Mouse (Mus musculus) thymus, postnatal 10 days (tissue): ENCODE results near the gene Ptgfr.

Source experiments
- DNase-seq, 2 experiments: peaks; one replicate each; pipeline ENCODE4 v3.0.0; 2021; ENCODE audit warnings: low spot score in 2 of 2

Ptgfr gene

DNA sequence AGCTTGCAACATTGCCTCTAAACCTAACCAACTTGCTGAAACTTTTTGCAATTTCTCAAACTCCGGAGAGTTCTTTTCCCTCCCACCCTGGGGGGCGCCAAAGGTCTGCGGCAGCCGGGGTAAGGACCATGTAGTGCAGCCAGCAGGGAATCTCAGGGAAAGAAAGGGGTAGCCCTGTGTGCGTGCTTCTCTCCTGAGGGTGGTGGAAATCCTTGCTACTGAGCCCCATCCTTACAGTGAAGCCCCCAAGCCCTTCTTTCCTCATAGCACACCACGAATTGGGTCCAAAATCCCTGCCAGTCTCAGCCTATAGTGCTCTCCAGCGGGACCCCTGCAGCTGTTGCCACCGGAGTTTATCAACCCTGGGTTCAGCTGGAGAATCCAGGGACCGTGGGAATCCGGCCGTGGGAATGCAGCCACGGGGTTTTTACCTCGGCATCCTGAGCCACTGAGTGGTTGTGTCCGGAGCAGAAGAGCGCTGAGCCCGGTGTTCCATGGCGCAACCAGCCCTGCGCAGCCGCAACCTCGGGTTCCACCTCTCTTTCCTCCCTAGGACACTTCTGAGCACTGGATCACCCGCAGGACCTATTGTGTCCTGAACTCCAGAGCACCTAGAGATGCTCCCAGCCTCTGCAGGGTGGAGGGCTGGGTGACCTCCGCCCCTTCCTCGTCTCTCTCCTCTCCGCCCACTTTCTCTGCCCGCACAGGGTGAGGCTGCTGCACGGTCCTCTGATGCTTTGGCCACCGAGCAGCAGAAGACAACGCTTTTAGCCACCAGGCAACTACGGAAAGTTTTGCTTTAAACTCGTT is at the start of gene Ptgfr:
Gene Ptgfr (minus strand): TSS at position 760 of the 810 bp plus-strand sequence.
- no peak for DNase-seq

DNA sequence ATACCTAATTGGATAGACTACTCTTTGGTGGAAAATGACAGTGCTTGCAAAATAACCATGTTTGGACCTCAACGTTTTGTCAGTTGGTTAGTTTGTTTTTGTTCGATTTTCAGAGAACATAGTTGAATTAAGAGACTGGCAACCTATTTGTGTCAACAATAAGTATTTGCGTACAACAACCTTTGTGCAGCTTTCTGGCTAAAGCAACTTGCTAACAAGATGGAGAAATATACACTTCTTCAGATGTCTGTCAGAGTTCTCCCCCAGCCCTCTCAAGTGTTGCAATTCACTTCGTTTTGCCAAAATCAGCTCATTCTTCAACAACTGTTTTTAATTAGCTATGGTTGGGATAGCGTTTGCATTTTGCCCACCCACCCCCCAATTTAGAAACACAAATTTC is 46.5 kb upstream of the Ptgfr start:
- DNase-seq, result no peak

DNA sequence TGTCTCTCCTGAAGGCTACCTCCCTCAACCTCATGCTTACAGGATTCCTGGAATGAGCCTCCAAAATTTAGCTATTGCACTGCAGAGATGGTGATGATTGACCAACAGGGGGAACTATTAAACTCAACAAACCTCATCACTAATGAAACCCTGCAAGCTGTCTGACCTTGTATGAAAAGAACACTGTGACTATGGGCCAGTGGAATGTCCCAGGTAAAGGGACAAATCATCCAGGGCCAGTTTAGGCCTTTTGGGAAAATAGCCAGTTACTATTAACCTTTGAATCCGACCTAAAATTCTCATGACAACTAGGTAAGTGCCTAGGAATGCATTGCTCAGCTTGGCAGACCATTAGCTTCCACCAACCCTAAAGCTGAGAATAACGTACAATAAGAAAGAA is 42.6 kb upstream of the Ptgfr start:
- no peak for DNase-seq

DNA sequence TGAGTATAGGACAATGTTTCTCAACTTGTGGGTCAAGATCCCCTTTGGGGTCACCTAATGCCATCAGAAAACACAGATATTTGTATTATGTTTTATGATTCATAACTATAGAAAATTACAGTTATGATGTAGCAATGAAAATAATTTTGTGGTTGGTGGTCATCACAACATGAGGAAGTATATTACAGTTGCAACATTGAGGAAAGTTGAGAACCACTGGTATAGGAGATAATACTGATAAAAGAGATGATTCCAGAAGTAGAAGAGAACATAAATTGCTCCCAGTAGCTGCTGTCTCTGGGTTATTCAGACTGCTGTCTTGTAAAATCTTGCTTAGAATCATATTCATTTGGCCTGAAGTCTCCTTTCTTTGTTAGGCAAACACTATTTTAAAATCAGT is 31.5 kb upstream of the Ptgfr start:
- no peak for DNase-seq

DNA sequence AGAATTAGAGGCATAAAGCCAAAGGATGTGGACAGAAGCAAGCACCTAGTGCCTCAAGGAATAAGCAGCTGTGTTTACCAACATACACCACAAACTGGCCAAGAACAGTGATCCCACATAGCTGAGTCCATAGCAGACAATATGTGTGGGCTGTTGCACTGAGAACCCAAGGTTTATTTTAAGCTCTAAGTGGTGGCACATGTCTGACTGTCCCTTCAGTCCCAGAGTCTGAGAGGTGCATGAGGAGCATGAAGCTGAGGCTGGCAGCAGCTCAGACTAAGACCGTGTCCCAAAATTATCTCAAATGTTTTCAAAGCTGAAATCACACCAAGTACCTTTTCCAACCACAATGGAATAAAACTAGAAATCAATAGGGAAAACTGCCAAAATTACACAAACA is 13.9 kb upstream of the Ptgfr start:
- DNase-seq, result no peak

DNA sequence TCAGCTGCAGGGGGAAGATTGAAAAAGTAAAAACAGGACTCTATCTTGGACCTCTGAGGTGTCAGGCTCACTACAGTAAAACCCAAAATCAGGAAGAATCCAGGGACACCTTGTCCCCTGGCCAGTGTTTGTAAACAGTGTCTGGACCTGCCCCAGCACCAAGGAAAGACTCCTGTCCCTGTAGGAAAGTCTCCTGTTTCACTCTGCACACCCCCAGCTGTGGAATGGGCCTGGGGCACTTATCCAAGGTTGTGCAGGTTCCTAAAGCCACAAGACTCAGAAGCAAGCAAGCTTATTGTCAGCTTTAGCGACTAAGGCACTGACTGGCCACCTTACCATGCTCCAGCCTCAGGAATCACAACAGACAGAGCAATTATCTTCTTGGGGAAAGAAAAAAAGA is 13.2 kb upstream of the Ptgfr start:
- DNase-seq, result no peak

DNA sequence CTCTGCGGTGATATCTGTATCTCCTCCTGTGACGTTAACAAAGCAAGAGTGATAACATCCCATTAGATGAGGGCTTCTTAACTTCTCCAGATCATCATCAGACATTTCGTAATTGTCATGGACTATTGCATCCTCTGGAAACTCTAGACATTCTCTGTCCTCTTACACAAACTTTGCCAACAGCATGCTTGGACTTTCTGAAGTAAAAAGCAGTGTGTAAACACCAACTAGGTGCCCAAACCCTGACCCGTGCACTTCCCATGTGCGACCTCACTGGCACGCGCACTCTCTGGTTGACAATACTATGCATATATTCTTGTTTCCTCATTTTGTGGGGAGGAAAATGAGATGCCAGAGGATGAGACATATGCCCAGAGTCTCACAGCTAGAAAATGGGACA is 8.9 kb upstream of the Ptgfr start:
- no peak for DNase-seq

DNA sequence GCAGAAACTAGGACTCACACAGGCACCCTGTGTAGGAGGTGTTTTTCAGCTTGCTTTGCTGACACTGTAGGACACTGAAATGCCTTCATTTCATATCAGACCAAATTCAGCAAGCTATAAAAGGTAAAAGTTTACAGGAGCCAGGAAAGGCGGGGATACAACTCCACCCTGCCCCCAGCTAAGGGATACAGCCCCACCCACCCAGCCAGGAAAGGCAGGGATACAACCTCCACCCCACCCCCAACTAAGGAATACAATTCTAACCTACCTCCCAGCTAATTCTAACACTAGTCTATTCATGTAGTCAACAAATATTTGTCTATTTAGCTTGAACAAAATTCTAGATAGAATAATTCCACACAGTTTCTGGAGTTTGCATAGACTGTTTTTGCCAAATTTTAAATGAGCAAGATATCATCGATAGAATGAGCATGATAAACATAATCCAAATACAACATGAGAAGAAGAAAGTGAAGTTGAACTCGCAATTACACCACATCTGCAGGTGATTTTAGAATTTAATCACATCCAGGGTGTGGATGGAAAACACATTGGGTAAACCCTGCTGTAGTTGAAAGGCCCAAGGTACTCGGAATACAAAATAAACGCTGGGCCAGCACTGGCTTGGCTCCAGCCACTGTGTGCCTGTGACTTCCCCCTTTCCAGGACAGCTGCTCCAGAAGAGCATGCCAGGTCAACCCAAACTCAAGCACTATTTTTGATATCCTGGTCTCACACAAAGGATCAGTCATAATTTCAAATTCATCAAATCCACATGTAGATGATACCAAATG is 7.1 kb upstream of the Ptgfr start:
- DNase-seq, result no peak

DNA sequence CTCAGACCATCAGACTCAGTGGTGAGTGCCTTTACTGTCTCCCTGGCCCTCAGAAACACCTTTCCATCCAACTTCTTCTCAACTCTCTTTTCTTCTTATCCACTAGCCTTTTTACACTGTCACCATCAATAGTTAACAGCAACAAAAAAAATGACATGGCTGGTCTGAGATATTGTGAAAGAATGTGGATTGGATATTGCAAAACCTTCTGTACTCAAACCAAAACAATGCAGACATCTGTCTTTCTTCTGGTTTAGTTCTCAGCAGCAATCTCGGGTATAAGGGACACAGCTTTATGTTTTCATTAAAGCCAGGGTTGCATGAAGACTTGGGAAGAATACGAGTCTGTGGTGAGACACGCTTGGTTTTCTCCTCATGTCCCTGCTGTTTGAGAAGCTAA is 3.3 kb upstream of the Ptgfr start:
- DNase-seq, result no peak

DNA sequence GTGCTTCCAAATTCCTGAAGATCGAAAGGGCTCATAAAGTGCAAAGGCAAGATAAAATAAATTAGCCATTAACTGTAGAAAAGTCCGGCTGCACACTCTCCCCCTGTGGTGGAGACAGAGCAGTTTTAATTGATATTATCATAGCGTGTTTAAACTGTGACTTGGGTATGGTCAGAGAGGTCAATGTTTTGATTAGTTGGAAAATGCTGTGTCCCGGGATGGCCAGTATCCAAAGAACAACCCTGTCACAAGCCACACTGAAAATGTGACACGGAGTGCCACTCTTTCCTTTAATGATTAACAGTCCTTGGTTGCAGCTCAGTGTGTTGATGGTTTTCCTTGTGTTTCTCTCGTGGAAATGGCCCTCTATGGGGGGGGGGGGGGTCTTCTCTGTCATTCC is 942 bp upstream of the Ptgfr start:
- DNase-seq, result no peak

DNA sequence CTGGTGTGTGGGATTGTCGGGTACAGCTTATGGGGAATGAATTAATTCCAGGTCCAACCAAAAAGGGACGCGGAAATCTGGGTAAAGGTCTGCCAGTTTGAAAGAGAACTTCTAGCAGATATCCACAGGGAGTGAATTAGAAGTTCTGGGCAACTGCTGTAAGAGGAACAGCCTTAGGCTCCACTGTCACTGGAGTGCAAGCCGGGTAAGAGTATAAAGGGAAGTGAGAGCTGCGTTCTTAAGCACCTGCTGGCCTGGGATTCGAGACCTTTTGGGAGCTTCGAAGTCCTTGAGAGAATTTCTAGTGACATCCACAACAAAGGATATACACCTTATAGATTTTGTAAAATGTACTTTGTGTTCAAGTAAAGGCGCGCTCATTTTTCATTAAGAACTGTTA is 319 bp upstream of the Ptgfr start:
- DNase-seq, result no peak

DNA sequence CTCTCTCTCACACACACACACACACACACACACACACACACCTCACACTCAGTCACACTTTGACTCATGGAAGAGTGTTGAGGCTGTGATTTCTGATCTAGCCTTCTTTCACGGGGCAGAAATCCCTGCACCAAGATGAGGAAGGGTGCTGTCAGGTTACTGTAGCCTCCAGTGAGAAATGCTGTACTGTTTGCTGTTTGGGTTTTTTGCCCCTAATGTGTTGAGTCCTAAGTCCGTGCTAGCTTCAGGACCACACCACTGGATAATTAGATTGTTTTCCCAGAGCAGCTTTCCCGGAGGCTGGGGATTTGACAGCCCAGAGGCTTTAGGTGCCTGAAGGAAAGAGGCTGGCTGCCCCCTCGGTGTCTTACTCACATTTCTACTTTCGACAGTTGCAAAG is 979 bp downstream of the Ptgfr start:
- DNase-seq, result no peak

DNA sequence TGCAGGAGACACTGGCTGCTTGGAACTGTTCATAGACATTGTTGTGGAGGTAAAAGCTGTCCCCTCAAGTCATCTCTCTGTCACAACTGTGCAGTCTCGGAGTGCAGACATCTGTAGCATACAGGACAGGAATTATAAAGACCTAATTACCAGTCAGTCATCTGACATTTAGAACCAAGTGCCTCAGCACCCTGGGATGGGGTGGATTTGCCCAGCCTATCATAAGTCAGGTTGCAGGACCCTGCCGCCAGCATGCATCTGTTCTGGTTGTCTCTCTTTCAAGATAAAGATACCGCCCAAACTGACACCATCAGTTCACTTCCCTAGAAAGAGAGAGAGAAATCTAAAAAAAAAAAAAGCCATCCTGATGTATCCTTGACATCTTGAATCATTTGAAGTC is 1.6 kb downstream of the Ptgfr start:
- DNase-seq, result no peak

DNA sequence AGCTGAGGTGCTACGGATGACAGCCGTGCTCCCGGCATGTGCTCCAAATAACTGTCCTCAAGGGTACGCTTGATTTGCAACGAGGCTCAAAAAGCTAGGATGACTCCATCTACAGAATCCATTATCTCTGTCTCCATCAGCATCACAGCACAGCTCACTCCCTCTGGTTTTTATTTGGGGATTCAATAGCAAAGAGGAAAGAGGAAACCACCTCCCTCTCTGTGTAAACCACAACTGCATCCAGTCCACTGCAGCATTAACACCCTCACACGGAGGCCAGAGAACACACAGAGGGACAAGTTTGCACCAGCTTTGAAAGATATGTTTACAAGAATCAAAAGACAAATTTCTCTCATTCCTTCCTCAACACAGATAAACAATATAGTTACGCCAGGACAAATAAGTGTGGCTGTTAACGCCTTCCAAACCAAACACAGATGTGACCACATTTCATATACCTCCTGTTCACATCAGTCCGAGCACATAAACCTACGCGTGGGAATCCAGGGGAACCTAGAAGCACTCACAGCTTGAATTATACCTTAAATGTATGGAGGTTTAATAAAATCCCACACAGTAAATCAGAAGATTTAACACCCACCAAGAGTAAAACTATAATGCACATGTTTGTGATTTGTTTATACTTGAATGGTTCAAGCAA is 9.3 kb downstream of the Ptgfr start:
- no peak for DNase-seq

DNA sequence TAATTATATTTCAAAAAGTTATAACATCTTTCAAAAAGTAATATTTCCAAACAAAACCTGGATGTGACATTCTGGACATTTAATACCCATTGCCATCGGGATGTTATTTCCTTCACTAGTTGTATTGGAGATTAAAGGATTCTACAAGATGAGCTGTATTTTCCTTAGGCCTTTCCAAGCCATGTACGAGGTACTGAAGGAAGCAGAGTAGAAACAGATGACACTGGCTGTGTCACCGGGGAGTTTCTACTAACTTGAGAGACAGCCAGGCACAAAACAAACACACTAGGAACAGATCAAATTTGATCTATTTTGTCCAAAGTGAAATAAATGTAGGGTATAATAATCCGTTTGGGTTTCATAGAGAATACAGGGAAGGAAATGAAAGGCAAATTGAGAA is 17.6 kb downstream of the Ptgfr start:
- no peak for DNase-seq

DNA sequence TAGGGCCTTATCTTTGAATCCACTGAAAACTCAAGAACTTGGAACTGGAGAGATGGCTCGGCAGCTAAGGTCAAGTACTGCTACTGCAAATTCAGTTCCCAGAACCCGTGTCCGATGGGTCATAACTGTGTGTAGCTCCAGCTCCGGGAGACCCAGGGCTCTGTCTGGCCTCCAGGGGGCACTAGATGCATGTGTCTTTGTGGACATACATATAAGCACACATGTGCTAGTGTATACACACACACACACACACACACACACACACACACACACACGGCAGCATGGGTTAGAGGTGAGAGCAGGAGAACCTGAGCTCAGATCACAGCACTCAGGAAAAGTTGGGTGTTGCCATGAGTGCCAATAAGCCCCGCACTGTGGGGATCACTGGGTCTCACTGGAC is 19.2 kb downstream of the Ptgfr start:
- DNase-seq, result no peak

DNA sequence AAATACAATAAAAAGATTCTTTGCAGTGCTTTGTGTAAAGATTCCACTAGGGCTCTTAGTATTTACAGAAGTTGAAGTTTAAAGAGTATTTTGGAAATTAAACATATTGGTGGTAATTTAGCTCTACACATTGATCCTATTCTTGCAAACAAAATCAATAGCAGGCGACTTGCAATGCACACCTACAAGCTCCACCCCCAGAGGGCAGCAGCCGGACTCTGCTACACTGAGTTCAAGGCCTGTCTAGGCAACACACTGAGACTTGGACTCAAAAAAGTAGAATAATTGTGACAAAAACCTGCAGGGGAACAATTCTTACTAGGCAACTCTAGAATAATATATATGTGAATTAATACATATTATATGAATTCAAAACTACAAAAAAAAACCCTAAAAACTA is 28.8 kb downstream of the Ptgfr start:
- no peak for DNase-seq

DNA sequence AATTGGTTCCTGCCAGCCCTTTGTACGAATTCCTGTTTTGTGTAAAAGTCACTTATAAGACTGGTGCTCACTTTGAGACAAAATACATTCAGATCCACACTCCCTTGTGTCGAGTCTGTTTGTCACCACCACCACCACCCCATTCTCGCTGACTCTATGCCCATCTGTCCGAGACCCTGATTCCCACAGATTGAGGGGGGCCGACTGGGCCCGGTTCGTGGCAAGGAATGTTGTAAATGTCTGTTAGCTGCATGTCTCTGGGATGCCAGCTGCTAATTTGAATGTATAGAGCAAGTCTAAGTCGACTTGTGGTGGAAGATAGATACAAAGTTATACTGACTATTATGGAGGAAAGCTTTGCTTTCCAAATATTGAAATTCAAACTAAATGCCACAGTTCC is 48.8 kb downstream of the Ptgfr start:
- DNase-seq, result no peak

DNA sequence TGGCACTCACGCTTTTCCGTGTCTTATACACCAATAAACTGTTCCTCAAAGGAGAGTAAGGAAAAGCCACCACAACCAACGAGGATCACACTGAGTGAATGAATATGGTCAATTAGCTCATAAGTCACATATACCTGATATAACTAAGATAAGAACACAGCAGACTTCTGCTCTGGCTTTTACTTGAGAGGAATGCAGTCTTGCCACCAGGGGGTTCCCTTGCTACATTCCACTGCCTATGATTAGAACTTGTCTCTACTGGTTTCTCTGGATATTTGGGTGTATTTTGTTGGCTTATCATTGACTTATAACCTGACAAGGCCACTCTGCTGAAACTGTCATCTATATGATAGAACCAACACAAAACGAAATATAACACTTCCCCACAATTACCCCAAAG is 62.3 kb downstream of the Ptgfr start:
- DNase-seq, result no peak

DNA sequence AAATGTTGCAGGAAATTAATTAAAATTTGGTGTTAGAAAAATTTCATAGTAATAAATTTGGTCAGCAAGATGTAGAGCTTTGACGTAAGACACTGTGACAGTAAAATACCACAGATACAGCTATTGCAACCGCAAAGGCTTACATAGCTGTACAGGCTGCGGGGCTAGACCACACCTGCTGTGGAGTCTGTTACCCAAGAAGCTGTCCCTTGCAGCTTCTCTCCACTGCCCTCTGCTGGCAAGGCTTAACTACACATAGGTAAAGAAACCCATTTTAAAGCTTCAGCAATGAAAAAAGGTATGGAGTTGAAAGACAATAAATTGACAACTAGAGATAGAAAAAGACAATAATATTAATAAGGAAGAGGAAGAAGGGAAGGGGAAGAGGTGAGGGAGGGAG is 66.4 kb downstream of the Ptgfr start:
- peak in 1 of 2 experiments; percentile 33 for DNase-seq

DNA sequence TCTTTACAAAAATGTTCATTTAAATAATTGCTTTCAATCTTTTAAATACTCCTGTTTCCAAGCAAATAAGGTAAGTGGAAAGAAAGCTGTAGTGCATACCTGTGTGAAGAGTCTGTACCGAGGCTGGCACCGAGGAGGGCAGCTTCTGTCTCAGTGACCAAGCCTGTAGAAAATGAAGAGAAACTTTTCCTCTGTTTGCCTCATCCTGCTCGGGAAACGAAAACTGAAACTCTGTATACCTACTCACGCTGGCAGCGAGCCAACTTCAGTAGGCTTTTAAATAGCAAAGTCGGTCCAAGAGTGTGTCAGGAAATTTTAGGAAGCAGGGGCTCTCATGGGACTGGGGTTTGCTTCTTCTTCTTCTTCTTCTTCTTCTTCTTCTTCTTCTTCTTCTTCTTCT is 87.7 kb downstream of the Ptgfr start, which contains the start of gene Ifi44:
Gene Ifi44 (minus strand): TSS at position 224 of the 400 bp plus-strand sequence.
- DNase-seq, result no peak

DNA sequence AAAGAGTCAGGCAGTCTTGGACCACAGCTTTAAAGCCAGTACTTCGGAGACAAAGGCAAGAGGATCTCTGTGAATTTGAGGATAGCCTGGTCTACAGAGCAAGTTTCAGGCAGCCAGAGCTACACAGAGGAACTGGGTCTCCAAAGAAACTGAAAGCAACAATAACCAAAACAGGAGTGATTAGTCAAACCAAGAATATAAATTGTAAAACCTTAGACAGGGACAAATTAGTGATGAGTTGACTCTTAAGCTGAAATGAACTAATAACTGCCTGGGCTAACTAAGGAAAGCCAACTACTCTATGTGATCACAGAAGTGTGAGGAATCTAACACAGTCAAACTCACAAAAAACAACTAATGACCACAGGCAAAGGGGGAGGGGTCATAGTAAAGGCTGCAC is 88.9 kb downstream of the Ptgfr start:
- DNase-seq, result no peak
